Mouse (Mus musculus): ENCODE measurements around the gene Cd300a. TPM values are rescaled to one million over a fixed set of nuclear protein-coding genes. Genes with fewer than 3 reads are reported as not detected.

The Cd300a gene
- polyA plus RNA-seq, 1 experiment from 2014 or later, result 0.49 TPM

DNA sequence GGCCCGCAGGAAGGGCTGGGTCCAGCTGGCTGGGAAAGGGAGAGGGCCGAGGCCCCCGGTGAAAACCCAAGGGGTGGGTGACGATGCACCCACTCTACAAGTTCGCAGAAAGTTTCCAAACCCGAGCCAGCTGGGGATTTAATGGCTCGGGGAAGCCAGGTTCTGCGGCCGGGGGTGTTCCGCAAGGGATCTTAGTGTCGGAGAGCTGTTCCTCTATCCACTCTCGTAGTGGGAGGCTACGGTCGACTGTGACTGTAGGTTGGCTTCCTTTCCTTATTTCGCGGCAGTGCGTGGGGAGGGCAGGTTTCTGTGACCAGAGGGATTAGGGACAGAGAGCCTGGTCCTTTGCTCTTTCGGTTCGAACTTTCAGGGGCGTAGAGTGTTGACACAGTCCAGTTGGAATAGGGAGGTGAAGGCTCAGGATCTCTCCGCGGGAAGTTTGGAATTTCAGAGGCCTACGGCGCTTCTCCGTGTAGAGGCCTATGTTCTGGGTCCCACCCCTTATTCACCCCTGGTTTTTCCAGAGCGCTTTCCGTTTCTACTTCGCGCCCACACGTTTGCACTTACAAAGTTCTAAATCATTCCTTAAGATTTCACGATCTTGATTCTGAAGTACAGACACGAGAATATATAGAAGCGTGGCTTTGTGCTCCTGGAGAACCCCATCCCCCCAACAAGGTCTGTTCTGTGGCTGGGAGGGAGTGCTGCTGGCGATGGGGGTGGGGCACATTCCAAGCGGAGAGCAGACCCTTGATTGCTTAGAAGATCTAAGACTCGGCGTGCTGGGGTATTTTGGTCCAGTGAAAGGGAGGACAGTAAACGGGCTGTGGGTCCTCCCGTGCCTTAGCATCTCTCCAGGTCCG is 37.3 kb upstream of the Cd300a start:
- Histone ChIP-seq H3K4me3 (peak overlapping the region; percentile 64), H3K36me3 (ENCODE audit: poor library complexity, severe bottlenecking) (no peaks in the 10 kb centered on the region), H3K9me3 (replicated peaks) (no peaks in the 10 kb centered on the region), H3K9ac (peak overlapping the region; percentile 66), H3K4me2 (peak overlapping the region; percentile 98), H3K27ac (no peak overlapping the region), H3K27me3 (peaks cover 65% of the 10 kb centered on the region), H3K4me1 (peaks cover 29% of the 10 kb centered on the region)
- 1% methylated on average over 40 of the region's 40 CpGs for WGBS
- ATAC-seq, result no peak

GRCm38 (mm10) chr11:114853174-114853838 is 36.5 kb upstream of the Cd300a start:
- H3K36me3 ChIP-seq (ENCODE audit: poor library complexity, severe bottlenecking), result no peaks in the 10 kb centered on the region
- ATAC-seq, result no peak
- H3K27me3 ChIP-seq, result peaks cover 65% of the 10 kb centered on the region
- peaks cover 29% of the 10 kb centered on the region for H3K4me1 ChIP-seq
- H3K4me2 ChIP-seq, result peak overlapping the region; percentile 98; the same call in 1 of the 2 replicates
- H3K27ac ChIP-seq, result no peak overlapping the region
- no peak overlapping the region for H3K9ac ChIP-seq
- 0 out of 2 replicates have a peak overlapping the region, but pooled peaks have one; percentile 64 for H3K4me3 ChIP-seq
- no peaks in the 10 kb centered on the region for H3K9me3 ChIP-seq (replicated peaks)
- WGBS, result 23% methylated on average over 7 of the region's 7 CpGs

DNA sequence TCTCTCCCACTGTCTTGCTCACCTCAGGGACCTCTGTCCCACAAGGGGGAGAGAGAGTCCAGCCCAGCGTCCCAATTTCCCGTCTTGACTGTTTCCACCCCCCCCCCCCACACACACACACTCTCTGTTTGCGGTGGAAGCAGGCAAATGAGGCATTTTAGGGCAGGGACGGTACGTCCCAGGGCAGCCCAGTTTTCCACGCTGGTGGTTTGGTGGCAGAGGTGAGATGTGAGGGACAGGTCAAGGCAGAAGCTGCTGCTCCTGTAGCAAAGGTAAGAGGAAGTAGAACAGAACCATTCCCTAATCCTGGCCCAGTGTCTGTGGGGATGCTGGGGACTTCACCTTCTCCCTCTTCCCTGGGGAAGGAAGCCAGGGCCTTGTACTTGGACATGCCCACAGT is 35.3 kb upstream of the Cd300a start:
- Histone ChIP-seq H3K36me3 (ENCODE audit: poor library complexity, severe bottlenecking) (no peaks in the 10 kb centered on the region), H3K9me3 (replicated peaks) (no peaks in the 10 kb centered on the region), H3K27ac (no peak overlapping the region), H3K9ac (no peak overlapping the region), H3K4me3 (no peak overlapping the region), H3K4me1 (peaks cover 29% of the 10 kb centered on the region), H3K4me2 (no peak overlapping the region), H3K27me3 (peaks cover 54% of the 10 kb centered on the region)
- ATAC-seq, result no peak
- 80% methylated on average over 6 of the region's 6 CpGs for WGBS

DNA sequence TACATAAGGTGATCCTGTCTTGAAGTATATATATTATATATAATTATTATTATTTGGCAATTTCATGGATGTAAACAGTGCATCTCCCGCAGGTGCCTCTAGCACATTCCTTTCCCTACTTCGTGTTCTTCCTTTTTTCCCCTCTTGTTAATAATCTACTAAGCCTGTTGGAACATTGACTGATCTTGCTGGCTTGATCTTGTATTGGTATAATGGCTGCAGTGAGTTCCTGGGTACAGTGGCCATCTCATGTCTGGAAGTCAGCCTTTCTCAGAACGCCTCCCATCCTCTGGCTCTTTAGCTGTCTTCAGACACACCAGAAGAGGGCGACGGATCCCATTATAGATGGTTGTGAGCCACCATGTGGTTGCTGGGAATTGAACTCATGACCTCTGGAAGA is 33.7 kb upstream of the Cd300a start:
- Histone ChIP-seq H3K27ac (no peak overlapping the region), H3K9me3 (replicated peaks) (no peaks in the 10 kb centered on the region), H3K36me3 (ENCODE audit: poor library complexity, severe bottlenecking) (no peaks in the 10 kb centered on the region), H3K27me3 (peaks cover 39% of the 10 kb centered on the region), H3K4me1 (peaks cover 17% of the 10 kb centered on the region), H3K9ac (no peak overlapping the region), H3K4me3 (no peak overlapping the region), H3K4me2 (no peak overlapping the region)
- no peak for ATAC-seq
- WGBS, result 94% methylated on average over 5 of the region's 5 CpGs

GRCm38 (mm10) chr11:114858641-114859040 is 31.2 kb upstream of the Cd300a start:
- no peak for ATAC-seq
- H3K27ac ChIP-seq, result no peak overlapping the region
- 91% methylated on average over 2 of the region's 2 CpGs for WGBS
- no peaks in the 10 kb centered on the region for H3K4me1 ChIP-seq
- no peaks in the 10 kb centered on the region for H3K36me3 ChIP-seq (ENCODE audit: poor library complexity, severe bottlenecking)
- no peak overlapping the region for H3K4me3 ChIP-seq
- H3K9ac ChIP-seq, result no peak overlapping the region
- H3K27me3 ChIP-seq, result peaks cover 14% of the 10 kb centered on the region
- H3K9me3 ChIP-seq (replicated peaks), result no peaks in the 10 kb centered on the region
- H3K4me2 ChIP-seq, result no peak overlapping the region

DNA sequence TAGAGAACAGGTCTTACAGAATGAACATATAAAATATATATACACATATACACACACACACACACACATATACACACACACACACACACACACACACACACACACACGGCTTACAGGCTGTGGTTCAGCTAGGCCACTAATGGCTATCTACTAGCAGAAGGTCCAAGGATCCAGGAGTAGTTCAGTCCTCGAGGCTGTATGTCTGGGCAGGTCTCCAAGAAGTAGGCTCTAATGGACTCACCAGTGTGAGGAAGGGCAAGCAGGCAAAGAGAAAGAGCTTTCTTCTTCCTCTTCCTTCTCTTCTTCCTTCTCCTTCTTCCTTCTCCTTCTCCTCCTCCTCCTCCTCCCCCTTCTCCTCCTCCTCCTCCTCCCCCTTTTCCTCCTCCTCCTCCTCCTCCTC is 28.8 kb upstream of the Cd300a start:
- Histone ChIP-seq H3K27me3 (no peaks in the 10 kb centered on the region), H3K36me3 (ENCODE audit: poor library complexity, severe bottlenecking) (no peaks in the 10 kb centered on the region), H3K4me2 (no peak overlapping the region), H3K4me3 (no peak overlapping the region), H3K27ac (no peak overlapping the region), H3K9me3 (replicated peaks) (no peaks in the 10 kb centered on the region), H3K9ac (no peak overlapping the region), H3K4me1 (no peaks in the 10 kb centered on the region)
- no peak for ATAC-seq
- 76% methylated on average over 2 of the region's 2 CpGs for WGBS

DNA sequence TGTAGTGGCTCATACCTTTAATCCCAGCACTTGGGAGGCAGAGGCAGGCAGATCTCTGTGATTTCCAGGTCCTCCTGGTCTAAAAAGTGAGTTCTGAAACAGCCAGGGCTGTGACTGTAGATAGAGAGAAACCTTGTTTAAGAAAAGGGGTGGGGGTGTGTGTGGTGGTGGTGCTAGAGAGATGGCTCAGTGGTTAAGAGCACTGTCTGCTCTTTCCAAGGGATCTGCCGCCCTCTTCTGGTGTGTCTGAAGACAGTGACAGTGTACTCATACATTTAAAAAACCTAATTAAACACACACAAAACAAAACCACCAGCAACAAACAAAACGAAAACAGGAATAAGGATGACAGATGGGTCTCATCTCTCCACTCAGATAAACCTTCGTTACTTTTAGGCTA is 27.2 kb upstream of the Cd300a start:
- 81% methylated on average over 3 of the region's 3 CpGs for WGBS
- no peak overlapping the region for H3K27ac ChIP-seq

DNA sequence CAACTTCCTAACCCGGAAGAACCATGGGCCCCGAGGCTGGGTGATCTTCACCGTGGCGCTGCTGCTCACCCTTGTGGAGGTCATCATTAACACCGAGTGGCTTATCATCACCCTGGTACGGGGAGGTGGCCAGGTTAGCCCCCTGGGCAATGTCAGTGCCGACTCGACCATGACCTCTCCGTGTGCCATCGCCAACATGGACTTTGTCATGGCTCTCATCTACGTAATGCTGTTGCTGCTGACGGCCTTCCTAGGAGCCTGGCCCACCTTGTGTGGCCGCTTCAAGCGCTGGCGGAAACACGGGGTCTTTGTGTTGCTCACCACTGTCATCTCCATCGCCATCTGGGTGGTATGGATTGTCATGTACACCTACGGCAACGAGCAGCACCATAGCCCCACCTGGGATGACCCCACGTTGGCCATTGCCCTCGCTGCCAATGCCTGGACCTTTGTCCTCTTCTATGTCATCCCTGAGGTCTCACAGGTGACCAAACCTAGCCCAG is 25.9 kb upstream of the Cd300a start:
- Histone ChIP-seq H3K4me1 (no peaks in the 10 kb centered on the region), H3K27ac (no peak overlapping the region), H3K9ac (no peak overlapping the region), H3K27me3 (no peaks in the 10 kb centered on the region), H3K36me3 (ENCODE audit: poor library complexity, severe bottlenecking) (no peaks in the 10 kb centered on the region), H3K4me3 (no peak overlapping the region), H3K4me2 (no peak overlapping the region), H3K9me3 (replicated peaks) (no peaks in the 10 kb centered on the region)
- ATAC-seq, result no peak
- WGBS, result 91% methylated on average over 21 of the region's 21 CpGs

More for the DNA sequence above, 27.2 kb upstream of the Cd300a start:
- Histone ChIP-seq H3K4me3 (no peak overlapping the region), H3K4me2 (no peak overlapping the region), H3K27me3 (no peaks in the 10 kb centered on the region), H3K4me1 (no peaks in the 10 kb centered on the region), H3K36me3 (ENCODE audit: poor library complexity, severe bottlenecking) (no peaks in the 10 kb centered on the region), H3K9me3 (replicated peaks) (no peaks in the 10 kb centered on the region), H3K9ac (no peak overlapping the region)
- ATAC-seq, result no peak

- H3K27me3 ChIP-seq, result no peaks in the 10 kb centered on the region
- no peaks in the 10 kb centered on the region for H3K4me1 ChIP-seq
- H3K4me2 ChIP-seq, result no peak overlapping the region
- H3K27ac ChIP-seq, result no peak overlapping the region
- 84% methylated on average over 5 of the region's 5 CpGs for WGBS
- H3K9me3 ChIP-seq (replicated peaks), result no peaks in the 10 kb centered on the region
- H3K36me3 ChIP-seq (ENCODE audit: poor library complexity, severe bottlenecking), result no peaks in the 10 kb centered on the region
- no peak overlapping the region for H3K4me3 ChIP-seq
- no peak for ATAC-seq
- no peak overlapping the region for H3K9ac ChIP-seq
These were observed 23.8 kb upstream of the Cd300a start for GRCm38 (mm10) chr11:114865999-114866398.

DNA sequence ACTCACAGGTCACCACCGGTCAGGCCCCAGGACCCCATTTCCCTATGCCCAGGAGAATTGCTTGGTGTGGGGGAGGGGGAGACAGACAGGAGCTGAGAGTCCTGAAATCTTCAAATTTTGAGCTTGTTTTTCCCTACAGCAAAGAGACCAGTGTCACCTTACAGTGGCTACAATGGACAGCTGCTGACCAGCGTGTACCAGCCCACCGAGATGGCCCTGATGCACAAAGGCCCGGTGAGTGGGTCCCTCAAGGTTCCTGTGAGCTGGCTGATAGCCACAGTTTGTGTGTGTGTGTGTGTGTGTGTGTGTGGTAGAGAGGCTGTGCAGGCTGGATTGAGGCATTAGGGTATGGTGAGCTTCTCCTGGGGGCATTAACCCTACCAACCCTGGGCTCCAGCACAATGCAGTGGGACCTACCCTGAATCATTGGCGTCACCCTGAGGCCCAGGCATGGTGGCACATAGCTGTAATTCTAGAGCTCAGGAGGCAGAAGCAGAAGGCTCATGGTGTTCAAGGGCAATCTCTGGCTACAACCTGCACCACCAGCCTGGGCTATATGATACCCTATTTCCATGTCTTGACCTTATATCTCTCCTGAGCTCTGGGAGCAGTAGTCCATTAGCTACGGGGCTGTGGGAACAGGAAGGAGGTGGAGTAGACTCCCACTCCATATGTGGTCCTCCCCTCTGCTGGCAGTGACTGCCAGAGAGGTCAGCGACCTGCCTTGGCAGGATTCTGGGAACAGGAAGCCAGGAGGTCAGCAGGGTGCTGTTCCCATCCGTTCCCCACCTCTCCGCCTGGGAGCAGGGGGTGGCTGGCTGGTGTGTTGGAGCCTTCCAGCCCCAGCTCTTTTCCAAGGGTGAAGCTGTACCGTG is 23.1 kb upstream of the Cd300a start:
- Histone ChIP-seq H3K36me3 (ENCODE audit: poor library complexity, severe bottlenecking) (no peaks in the 10 kb centered on the region), H3K9ac (no peak overlapping the region), H3K4me2 (no peak overlapping the region), H3K27me3 (no peaks in the 10 kb centered on the region), H3K4me1 (no peaks in the 10 kb centered on the region), H3K27ac (no peak overlapping the region), H3K4me3 (no peak overlapping the region), H3K9me3 (replicated peaks) (no peaks in the 10 kb centered on the region)
- WGBS, result 81% methylated on average over 10 of the region's 10 CpGs
- ATAC-seq, result no peak

DNA sequence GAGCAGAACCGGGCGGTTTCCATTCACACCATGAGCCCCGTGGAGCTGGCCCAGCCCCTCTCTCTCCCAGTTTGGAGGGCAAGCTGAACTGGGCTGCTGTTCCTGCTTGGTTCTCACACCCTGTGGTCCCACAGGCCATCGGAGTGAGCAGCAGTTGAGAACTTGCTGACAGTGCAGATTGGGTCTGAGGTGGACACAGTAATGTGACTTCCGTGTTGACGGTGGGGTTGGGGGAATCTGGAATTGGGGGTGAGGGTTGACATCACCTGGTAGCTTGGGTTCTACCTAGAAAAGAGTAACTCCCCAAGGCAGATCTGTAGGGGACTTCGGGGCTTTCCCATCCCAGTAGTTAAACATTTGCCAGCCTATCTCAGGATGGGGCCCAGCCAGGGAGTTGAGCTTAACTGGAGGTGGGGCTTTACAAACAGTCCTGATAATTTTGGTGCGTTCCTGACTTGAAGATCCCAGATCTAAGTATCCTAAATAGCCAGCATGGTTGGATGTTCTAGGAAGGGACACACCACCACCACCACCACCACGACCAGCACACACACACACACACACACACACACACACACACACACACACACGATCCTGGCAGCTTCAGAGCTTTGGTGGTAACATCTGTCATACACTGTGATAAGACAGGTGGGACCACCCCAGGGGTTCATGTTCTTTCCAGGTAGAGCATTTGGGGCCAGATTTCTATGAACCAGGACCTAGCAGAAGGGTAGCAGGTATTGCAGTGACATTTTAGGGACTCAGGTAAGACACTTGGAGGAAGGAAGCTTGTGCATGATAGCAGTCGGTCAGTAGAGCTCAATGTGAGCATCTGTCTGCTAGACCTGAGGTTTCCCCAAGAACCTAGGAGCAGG is 22.2 kb upstream of the Cd300a start:
- Histone ChIP-seq H3K9ac (no peak overlapping the region), H3K27ac (no peak overlapping the region), H3K4me1 (no peaks in the 10 kb centered on the region), H3K36me3 (ENCODE audit: poor library complexity, severe bottlenecking) (no peaks in the 10 kb centered on the region), H3K4me2 (no peak overlapping the region), H3K4me3 (no peak overlapping the region), H3K27me3 (no peaks in the 10 kb centered on the region), H3K9me3 (replicated peaks) (no peaks in the 10 kb centered on the region)
- 88% methylated on average over 11 of the region's 11 CpGs for whole genome bisulfite sequencing
- ATAC-seq, result no peak
